Mouse (Mus musculus) G1E (cell line): ENCODE measurements at regions not wholly inside any gene's neighbourhood (a gene's known extent, or its start where the extent isn't known, plus 50 kb on each side); places are given as distances from the start of the nearest gene placed in this dataset.

Source experiments
- CTCF ChIP-seq: IDR thresholded peaks from 2 replicates; pipeline ENCODE4 v1.5.1; 2012; ENCODE audit warnings: low read depth, low read length, inconsistent platforms, mixed read lengths
- GATA1 ChIP-seq: IDR thresholded peaks from 2 replicates; pipeline ENCODE4 v1.6.1; 2012; ENCODE audit warnings: borderline replicate concordance, low read length, inconsistent platforms, mixed read lengths

DNA sequence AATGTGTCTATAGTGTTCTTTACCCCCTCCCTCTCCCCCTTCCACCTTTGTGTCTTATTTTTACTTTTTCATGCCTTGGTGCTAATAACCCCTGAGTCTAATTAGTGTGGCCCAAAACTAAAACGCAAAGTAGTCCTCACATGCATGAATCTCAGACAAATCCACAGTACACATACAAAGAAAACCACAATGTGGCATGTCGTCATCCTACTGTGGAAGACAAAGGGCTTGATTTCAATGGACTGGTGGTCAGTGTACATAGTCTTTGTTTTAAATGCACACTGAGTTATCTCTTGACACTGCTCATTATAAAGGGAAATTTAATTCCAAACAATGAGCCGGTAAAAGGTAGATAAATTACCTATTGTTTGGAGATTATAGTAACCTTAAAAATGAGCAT lies 188.1 kb downstream of the Basp1 start:
- TF ChIP-seq CTCF (no peak), GATA1 (no peak)
